Mouse (Mus musculus) thymus, adult 2 months (tissue): Measurements from ENCODE around the gene Clec2l. TPM values are rescaled to one million over a fixed set of nuclear protein-coding genes. Genes with fewer than 3 reads are reported as not detected.

Source experiments
- DNase-seq: peaks from one replicate; pipeline ENCODE4 v3.0.0; 2021
- H3K27ac ChIP-seq: fragments of 200-500 bp; 2 replicates; pipeline ENCODE4 v1.5.1; 2012; ENCODE audit warnings: low read length, control low read depth; ENCODE audit not compliant: control insufficient read depth, insufficient read depth
- H3K27me3 ChIP-seq: fragments of 200-500 bp; 2 replicates; pipeline ENCODE4 v1.6.1; 2012; ENCODE audit warnings: mild to moderate bottlenecking, low read length, moderate library complexity, mixed read lengths; ENCODE audit not compliant: control insufficient read depth, insufficient read depth
- H3K36me3 ChIP-seq: fragments of 200-500 bp; 2 replicates; pipeline ENCODE4 v1.6.1; 2012; ENCODE audit warnings: mild to moderate bottlenecking, low read length, moderate library complexity; ENCODE audit not compliant: control insufficient read depth, insufficient read depth
- H3K4me1 ChIP-seq: fragments of 200-500 bp; replicated peaks from 2 replicates; pipeline ENCODE4 v1.6.1; 2012; ENCODE audit warnings: low read length; ENCODE audit not compliant: control insufficient read depth, insufficient read depth
- H3K4me3 ChIP-seq: fragments of 200-500 bp; 2 replicates; pipeline ENCODE4 v1.5.1; 2012; ENCODE audit warnings: mild to moderate bottlenecking, low read length, control low read depth, moderate library complexity; ENCODE audit not compliant: control insufficient read depth, insufficient read depth
- CTCF ChIP-seq: fragments of 200-500 bp; IDR thresholded peaks from 2 replicates; pipeline ENCODE4 v1.5.1; 2012; ENCODE audit warnings: mild to moderate bottlenecking, control low read depth, low read length, moderate library complexity, borderline replicate concordance; ENCODE audit not compliant: control insufficient read depth, poor library complexity, insufficient read depth; ENCODE audit errors: extremely low read depth
- POLR2A ChIP-seq: fragments of 200-500 bp; IDR thresholded peaks from 2 replicates; pipeline ENCODE4 v1.6.1; 2012; ENCODE audit warnings: mild to moderate bottlenecking, low read length, control low read depth, moderate library complexity; ENCODE audit not compliant: control insufficient read depth, poor library complexity, insufficient read depth; ENCODE audit errors: extremely low read depth
- WGBS: fragments of 180-500 bp; shearing (Covaris S2); methylation state at CpG from one replicate; pipeline ENCODE4 v1.1.7; 2018; 5-methylcytosine and 5-hydroxymethylcytosine counted together
- polyA plus RNA-seq: library from polyadenylated mRNA; depleted of rRNA; stranded (reverse); fragments of >200 nt; gene quantifications from 2 replicates; pipeline ENCODE4 v1.2.3, GENCODE M21; 2012

Clec2l gene
- polyA plus RNA-seq, 1 experiment: 0.67 TPM

GRCm38 (mm10) chr6:38676723-38677122 lies 13.9 kb downstream of the Clec2l start:
- H3K27me3 ChIP-seq: no peaks in the 10 kb centered on the region
- TF ChIP-seq POLR2A (no peak), CTCF (no peak)
- H3K36me3 ChIP-seq: no peaks in the 10 kb centered on the region
- no peak overlapping the region for H3K27ac ChIP-seq
- DNase-seq: no peak
- WGBS: 81% methylated on average over 14 of the region's 14 CpGs
- no peaks in the 10 kb centered on the region for H3K4me1 ChIP-seq
- H3K4me3 ChIP-seq: no peak overlapping the region

GRCm38 (mm10) chr6:38677629-38678028 lies 14.8 kb downstream of the Clec2l start:
- H3K27me3 ChIP-seq: no peaks in the 10 kb centered on the region
- H3K36me3 ChIP-seq: no peaks in the 10 kb centered on the region
- no peak for TF ChIP-seq CTCF
- TF ChIP-seq POLR2A: no peak
- no peak overlapping the region for H3K4me3 ChIP-seq
- H3K4me1 ChIP-seq: no peaks in the 10 kb centered on the region
- no peak for DNase-seq
- H3K27ac ChIP-seq: no peak overlapping the region
- 86% methylated on average over 9 of the region's 9 CpGs for WGBS

- 86% methylated on average over 2 of the region's 2 CpGs for WGBS
- no peaks in the 10 kb centered on the region for H3K36me3 ChIP-seq
- H3K4me3 ChIP-seq: no peak overlapping the region
- no peaks in the 10 kb centered on the region for H3K4me1 ChIP-seq
- DNase-seq: no peak
- no peak overlapping the region for H3K27ac ChIP-seq
- no peaks in the 10 kb centered on the region for H3K27me3 ChIP-seq
- TF ChIP-seq POLR2A (no peak), CTCF (no peak)
Observed at GRCm38 (mm10) chr6:38682532-38682931, 19.7 kb downstream of the Clec2l start.

- Histone ChIP-seq H3K27me3 (no peaks in the 10 kb centered on the region), H3K4me1 (no peaks in the 10 kb centered on the region), H3K4me3 (no peak overlapping the region), H3K36me3 (no peaks in the 10 kb centered on the region), H3K27ac (no peak overlapping the region)
- WGBS: 78% methylated on average over 11 of the region's 11 CpGs
- TF ChIP-seq POLR2A (no peak), CTCF (peak; percentile 71; the same call in 1 of the 2 replicates)
- DNase-seq: peak; percentile 14
Observed at GRCm38 (mm10) chr6:38687216-38687615, 24.3 kb downstream of the Clec2l start.

- TF ChIP-seq CTCF (no peak), POLR2A (no peak)
- H3K4me1 ChIP-seq: no peaks in the 10 kb centered on the region
- no peak overlapping the region for H3K4me3 ChIP-seq
- no peak overlapping the region for H3K27ac ChIP-seq
- no peak for DNase-seq
- 94% methylated on average over 10 of the region's 10 CpGs for WGBS
- no peaks in the 10 kb centered on the region for H3K27me3 ChIP-seq
- no peaks in the 10 kb centered on the region for H3K36me3 ChIP-seq
Observed at GRCm38 (mm10) chr6:38688841-38689240, 26.0 kb downstream of the Clec2l start.

- no peaks in the 10 kb centered on the region for H3K27me3 ChIP-seq
- H3K4me1 ChIP-seq: no peaks in the 10 kb centered on the region
- no peak for DNase-seq
- H3K27ac ChIP-seq: no peak overlapping the region
- whole genome bisulfite sequencing: 93% methylated on average over 4 of the region's 4 CpGs
- TF ChIP-seq CTCF (no peak), POLR2A (no peak)
- H3K36me3 ChIP-seq: no peaks in the 10 kb centered on the region
- no peak overlapping the region for H3K4me3 ChIP-seq
Observed at GRCm38 (mm10) chr6:38690615-38691014, 27.7 kb downstream of the Clec2l start.

- WGBS: 95% methylated on average over 5 of the region's 5 CpGs
- Histone ChIP-seq H3K27me3 (no peaks in the 10 kb centered on the region), H3K4me1 (no peaks in the 10 kb centered on the region), H3K27ac (no peak overlapping the region), H3K4me3 (no peak overlapping the region), H3K36me3 (no peaks in the 10 kb centered on the region)
- DNase-seq: no peak
- TF ChIP-seq POLR2A (no peak), CTCF (no peak)
Observed at GRCm38 (mm10) chr6:38691052-38691451, 28.2 kb downstream of the Clec2l start.
